Mouse (Mus musculus) 416B (cell line): Measurements from ENCODE around the gene Troap.

Experiments
- DNase-seq: peaks from one replicate; pipeline ENCODE4 v3.0.0; 2011; ENCODE audit warnings: low read depth

Gene Troap

GRCm38 (mm10) chr15:99085997-99086396, 11.6 kb downstream of the Troap start:
- no peak for DNase-seq

- DNase-seq: no peak
Observed at GRCm38 (mm10) chr15:99087253-99088075, 13.1 kb downstream of the Troap start, which contains the start of gene C1ql4. Gene C1ql4, minus strand, starts transcription at chr15:99087817.

- DNase-seq: no peak
Observed at GRCm38 (mm10) chr15:99088292-99088691, 13.9 kb downstream of the Troap start.

GRCm38 (mm10) chr15:99089069-99089468, 14.7 kb downstream of the Troap start:
- no peak for DNase-seq

GRCm38 (mm10) chr15:99092870-99093269, 18.5 kb downstream of the Troap start, which contains the start of gene Dnajc22:
Gene Dnajc22, plus strand, starts transcription at chr15:99093170.
- DNase-seq: no peak

GRCm38 (mm10) chr15:99093291-99094258, 19.2 kb downstream of the Troap start:
- no peak for DNase-seq

- DNase-seq: no peak
Observed at GRCm38 (mm10) chr15:99094631-99095270, 20.4 kb downstream of the Troap start.

GRCm38 (mm10) chr15:99095356-99095755, 21.0 kb downstream of the Troap start:
- DNase-seq: no peak

- no peak for DNase-seq
Observed at GRCm38 (mm10) chr15:99096061-99096793, 21.9 kb downstream of the Troap start.

- no peak for DNase-seq
Observed at GRCm38 (mm10) chr15:99096831-99097500, 22.6 kb downstream of the Troap start.

- no peak for DNase-seq
Observed at GRCm38 (mm10) chr15:99097840-99098492, 23.6 kb downstream of the Troap start.

GRCm38 (mm10) chr15:99098493-99098861, 24.1 kb downstream of the Troap start:
- no peak for DNase-seq

- peak; percentile 87 for DNase-seq
Observed at GRCm38 (mm10) chr15:99099139-99099556, 24.8 kb downstream of the Troap start.

- DNase-seq: peak; percentile 81
Observed at GRCm38 (mm10) chr15:99099984-99100383, 25.6 kb downstream of the Troap start.

GRCm38 (mm10) chr15:99105238-99105637, 30.9 kb downstream of the Troap start:
- DNase-seq: no peak

- peak; percentile 40 for DNase-seq
Observed at GRCm38 (mm10) chr15:99107866-99108265, 33.5 kb downstream of the Troap start.

- no peak for DNase-seq
Observed at GRCm38 (mm10) chr15:99111139-99111538, 36.8 kb downstream of the Troap start.

- DNase-seq: no peak
Observed at GRCm38 (mm10) chr15:99111809-99112208, 37.4 kb downstream of the Troap start.

GRCm38 (mm10) chr15:99112843-99113395, 38.5 kb downstream of the Troap start:
- no peak for DNase-seq

GRCm38 (mm10) chr15:99113396-99113975, 39.1 kb downstream of the Troap start:
- DNase-seq: peak; percentile 83
